Mouse (Mus musculus): ENCODE data around the gene Klhdc9. TPM values are rescaled to one million over a fixed set of nuclear protein-coding genes. Genes with fewer than 3 reads are reported as not detected.

Gene Klhdc9
- polyA plus RNA-seq, 1 experiment, result 8.8 TPM

DNA sequence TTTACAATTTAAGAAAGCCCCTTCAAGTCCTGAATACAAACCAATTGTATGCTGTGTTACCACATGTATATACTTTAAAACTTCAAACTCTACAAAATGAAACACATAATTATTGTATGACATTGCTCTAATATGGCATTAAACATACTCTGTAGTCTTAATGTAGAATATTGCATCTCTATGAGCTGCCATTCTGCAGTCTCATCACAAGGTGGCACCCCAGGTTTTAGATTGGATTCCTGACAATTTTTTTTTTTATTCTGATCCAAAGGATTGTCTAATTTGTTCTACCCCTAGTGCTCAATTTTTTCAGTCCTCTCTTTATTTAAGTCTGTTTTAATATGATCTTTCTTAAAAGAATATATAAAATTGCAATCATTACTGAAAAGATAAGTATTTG is 39.2 kb downstream of the Klhdc9 start:
- TF ChIP-seq CTCF (IDR thresholded peaks at IDR 0.05; ENCODE audit: extremely low read depth, insufficient read depth, low read length) (no peak), POLR2A (IDR thresholded peaks at IDR 0.05; ENCODE audit: extremely low read depth, insufficient read depth, low read length) (no peak)
- Histone ChIP-seq H3K4me3 (ENCODE audit: insufficient read depth, low read length) (no peak overlapping the region), H3K27ac (ENCODE audit: insufficient read depth, low read length) (no peak overlapping the region), H3K4me1 (ENCODE audit: control insufficient read depth, insufficient read depth, low read length) (no peaks in the 10 kb centered on the region)

DNA sequence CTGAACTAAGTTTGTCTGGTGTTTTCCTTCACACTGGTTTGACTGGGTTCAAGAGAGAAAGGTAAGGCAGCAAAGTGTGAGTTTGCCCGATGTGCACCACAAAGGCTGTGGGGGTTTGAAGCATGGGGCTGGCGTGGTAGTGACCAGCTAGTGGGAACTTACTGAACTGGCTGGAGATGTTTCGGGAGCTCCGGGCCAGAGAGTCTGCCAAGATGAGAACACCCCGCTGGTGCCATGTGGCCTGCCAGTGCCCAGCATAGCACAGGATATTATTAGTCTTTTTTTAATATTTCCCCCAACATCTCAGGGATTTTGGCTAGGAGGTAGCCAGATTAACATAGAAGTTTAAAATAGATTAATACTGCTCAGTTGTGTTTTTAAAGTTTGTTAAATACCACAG is 40.4 kb downstream of the Klhdc9 start:
- H3K4me1 ChIP-seq (ENCODE audit: control insufficient read depth, insufficient read depth, low read length), result no peaks in the 10 kb centered on the region
- no peak overlapping the region for H3K27ac ChIP-seq (ENCODE audit: insufficient read depth, low read length)
- no peak overlapping the region for H3K4me3 ChIP-seq (ENCODE audit: insufficient read depth, low read length)
- TF ChIP-seq CTCF (IDR thresholded peaks at IDR 0.05; ENCODE audit: extremely low read depth, insufficient read depth, low read length) (no peak), POLR2A (IDR thresholded peaks at IDR 0.05; ENCODE audit: extremely low read depth, insufficient read depth, low read length) (no peak)

DNA sequence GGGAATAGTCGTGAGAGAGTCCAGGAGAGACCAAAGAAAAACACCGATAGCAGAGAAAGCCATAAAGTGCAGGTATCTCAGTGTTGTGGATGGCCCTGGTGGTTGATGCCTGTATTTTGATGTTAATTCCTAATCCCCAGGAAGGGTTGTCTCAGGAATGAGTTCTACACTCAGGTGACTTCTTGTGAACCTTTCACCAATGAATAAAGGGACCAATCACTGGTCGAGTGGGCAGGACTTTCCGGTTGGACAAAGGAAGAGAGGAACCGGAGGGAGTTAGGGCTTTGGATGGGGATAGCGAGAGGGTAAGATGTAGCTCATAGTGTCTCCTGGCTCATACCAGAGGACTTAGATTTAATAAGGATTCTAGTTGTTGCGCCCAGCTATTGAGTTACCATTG is 40.9 kb downstream of the Klhdc9 start:
- Histone ChIP-seq H3K4me3 (ENCODE audit: insufficient read depth, low read length) (no peak overlapping the region), H3K27ac (ENCODE audit: insufficient read depth, low read length) (no peak overlapping the region), H3K4me1 (ENCODE audit: control insufficient read depth, insufficient read depth, low read length) (no peaks in the 10 kb centered on the region)
- TF ChIP-seq POLR2A (IDR thresholded peaks at IDR 0.05; ENCODE audit: extremely low read depth, insufficient read depth, low read length) (no peak), CTCF (IDR thresholded peaks at IDR 0.05; ENCODE audit: extremely low read depth, insufficient read depth, low read length) (no peak)

DNA sequence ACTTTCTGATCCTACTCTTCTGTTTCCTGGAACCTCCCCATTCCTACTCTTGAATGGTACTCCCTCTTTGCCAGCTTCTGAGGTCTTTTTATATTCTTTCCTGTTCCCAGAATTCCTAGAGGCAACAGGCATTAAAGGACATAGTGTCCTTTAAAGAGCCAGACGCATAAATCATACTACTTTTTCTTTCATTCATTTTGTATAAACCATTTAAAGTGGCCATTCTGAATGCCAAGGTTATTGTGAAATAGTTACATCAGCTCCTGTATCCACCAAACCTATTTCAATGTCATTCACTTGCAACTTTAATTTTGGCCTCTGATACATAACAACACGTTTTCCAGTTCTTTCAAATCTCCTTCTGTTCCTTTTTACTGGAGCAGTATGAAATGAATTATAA is 51.3 kb downstream of the Klhdc9 start:
- Histone ChIP-seq H3K4me3 (ENCODE audit: insufficient read depth, low read length) (no peak overlapping the region), H3K27ac (ENCODE audit: insufficient read depth, low read length) (no peak overlapping the region)

More for the DNA sequence above, 51.3 kb downstream of the Klhdc9 start:
- no peak for TF ChIP-seq CTCF (IDR thresholded peaks at IDR 0.05; ENCODE audit: extremely low read depth, insufficient read depth, low read length)
- TF ChIP-seq POLR2A (IDR thresholded peaks at IDR 0.05; ENCODE audit: extremely low read depth, insufficient read depth, low read length), result no peak
- no peaks in the 10 kb centered on the region; the same call in 1 of the 2 replicates for H3K4me1 ChIP-seq (ENCODE audit: control insufficient read depth, insufficient read depth, low read length)

Other genes starting within 250 kb of the Klhdc9 start
- gene Cfap126, start 246.9 kb downstream of the Klhdc9 start, polyA plus RNA-seq (2012; rRNA removed), result 2.7 and 4.5 TPM in 2 replicates
- 219 and 242 TPM in 2 replicates for gene Sdhc, start 210.2 kb downstream of the Klhdc9 start, polyA plus RNA-seq (2012; rRNA removed)
- gene Mpz, start 210.1 kb downstream of the Klhdc9 start, polyA plus RNA-seq (2012; rRNA removed), result 0.13 and 0.19 TPM in 2 replicates
- gene Pcp4l1, start 164.5 kb downstream of the Klhdc9 start, polyA plus RNA-seq (2012; rRNA removed), result 109 and 168 TPM in 2 replicates
- gene Nr1i3, start 146.8 kb downstream of the Klhdc9 start, polyA plus RNA-seq (2012; rRNA removed), result 0.11 and 0.15 TPM in 2 replicates
- gene Tomm40l, start 138.3 kb downstream of the Klhdc9 start, polyA plus RNA-seq (2012; rRNA removed), result 82.2 and 94.6 TPM in 2 replicates
- gene Apoa2, start 135.7 kb downstream of the Klhdc9 start, polyA plus RNA-seq (2012; rRNA removed), result 2.8 and 3.0 TPM in 2 replicates
- 35.9 and 40.7 TPM in 2 replicates for gene Fcer1g, start 126.4 kb downstream of the Klhdc9 start, polyA plus RNA-seq (2012; rRNA removed)
- 14.4 and 20.1 TPM in 2 replicates for gene Adamts4, start 110.4 kb downstream of the Klhdc9 start, polyA plus RNA-seq (2012; rRNA removed)
- gene Ndufs2, start 109.4 kb downstream of the Klhdc9 start, polyA plus RNA-seq (2012; rRNA removed), result 202 and 215 TPM in 2 replicates
- 73.7 and 74.1 TPM in 2 replicates for gene B4galt3, start 90.5 kb downstream of the Klhdc9 start, polyA plus RNA-seq (2012; rRNA removed)
- 72.1 and 76.9 TPM in 2 replicates for gene Ppox, start 79.6 kb downstream of the Klhdc9 start, polyA plus RNA-seq (2012; rRNA removed)
- 70.2 TPM in 2 replicates for gene Usp21, start 72.8 kb downstream of the Klhdc9 start, polyA plus RNA-seq (2012; rRNA removed)
- gene Ufc1, start 65.8 kb downstream of the Klhdc9 start, polyA plus RNA-seq (2012; rRNA removed), result 93.9 and 98.8 TPM in 2 replicates
- gene Dedd, start 31.7 kb downstream of the Klhdc9 start, polyA plus RNA-seq (2012; rRNA removed), result 45.0 and 50.2 TPM in 2 replicates
- 71.3 and 77.3 TPM in 2 replicates for gene Nit1, start 15.2 kb downstream of the Klhdc9 start, polyA plus RNA-seq (2012; rRNA removed)
- gene Pfdn2, start 15.1 kb downstream of the Klhdc9 start, polyA plus RNA-seq (2012; rRNA removed), result 138 and 141 TPM in 2 replicates
- 3.2 and 3.8 TPM in 2 replicates for gene Nectin4, start 9.3 kb upstream of the Klhdc9 start, polyA plus RNA-seq (2012; rRNA removed)
- 1.6 and 2.1 TPM in 2 replicates for gene Arhgap30, start 28.2 kb upstream of the Klhdc9 start, polyA plus RNA-seq (2012; rRNA removed)
- 99.2 and 102 TPM in 2 replicates for gene Usf1, start 50.5 kb upstream of the Klhdc9 start, polyA plus RNA-seq (2012; rRNA removed)
- 2.1 TPM in 2 replicates for gene Tstd1, start 58.1 kb upstream of the Klhdc9 start, polyA plus RNA-seq (2012; rRNA removed)
- gene F11r, start 76.7 kb upstream of the Klhdc9 start, polyA plus RNA-seq (2012; rRNA removed), result 8.0 and 9.0 TPM in 2 replicates
- gene Alyref2, start 142.7 kb upstream of the Klhdc9 start, polyA plus RNA-seq (2012; rRNA removed), result 5.4 and 7.9 TPM in 2 replicates
- gene Itln1, start 174.5 kb upstream of the Klhdc9 start, polyA plus RNA-seq (2012; rRNA removed), result not detected in 2 replicates
- 0.06 TPM in 1 of 2 replicates, not detected in the other for gene Cd244a, start 198.4 kb upstream of the Klhdc9 start, polyA plus RNA-seq (2012; rRNA removed)
- 0.26 and 0.27 TPM in 2 replicates for gene Ly9, start 246.6 kb upstream of the Klhdc9 start, polyA plus RNA-seq (2012; rRNA removed)